Mouse (Mus musculus): ENCODE results near the gene Dpf3. TPM values are rescaled to one million over a fixed set of nuclear protein-coding genes. Genes with fewer than 3 reads are reported as not detected.

Gene Dpf3
- polyA plus RNA-seq, 1 experiment = 3.8 TPM

DNA sequence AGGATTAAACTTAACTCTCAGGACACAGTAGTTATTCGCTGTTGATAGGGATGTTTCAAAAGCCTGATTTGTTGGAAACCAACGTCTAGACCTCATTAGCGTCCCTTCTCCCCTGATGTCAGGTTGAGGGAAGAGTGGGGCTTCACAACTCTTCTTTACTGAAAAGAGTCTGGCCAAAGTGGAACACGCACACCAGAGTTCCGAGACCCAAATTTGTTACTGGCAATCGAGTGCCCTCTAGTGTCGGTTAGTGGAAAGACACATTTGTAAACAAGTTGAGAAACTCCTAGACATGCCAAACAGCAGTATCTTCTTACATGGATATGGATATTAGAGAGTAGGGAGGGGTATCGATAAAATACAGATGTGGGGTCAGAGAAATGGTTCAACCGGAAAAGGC lies 14.7 kb upstream of the Dpf3 start:
- TF ChIP-seq CTCF (IDR thresholded peaks at IDR 0.05; ENCODE audit: extremely low read depth, insufficient read depth, low read length) (peak; percentile 81), POLR2A (IDR thresholded peaks at IDR 0.05; ENCODE audit: extremely low read depth, insufficient read depth, low read length) (no peak)
- Histone ChIP-seq H3K27ac (ENCODE audit: insufficient read depth, low read length) (no peak overlapping the region), H3K4me1 (ENCODE audit: control insufficient read depth, insufficient read depth, low read length) (no peaks in the 10 kb centered on the region), H3K4me3 (ENCODE audit: insufficient read depth, low read length) (no peak overlapping the region)

- no peak overlapping the region for H3K27ac ChIP-seq (ENCODE audit: insufficient read depth, low read length)
- no peaks in the 10 kb centered on the region for H3K4me1 ChIP-seq (ENCODE audit: control insufficient read depth, insufficient read depth, low read length)
- TF ChIP-seq POLR2A (IDR thresholded peaks at IDR 0.05; ENCODE audit: extremely low read depth, insufficient read depth, low read length) = no peak
- TF ChIP-seq CTCF (IDR thresholded peaks at IDR 0.05; ENCODE audit: extremely low read depth, insufficient read depth, low read length) = no peak
- H3K4me3 ChIP-seq (ENCODE audit: insufficient read depth, low read length) = no peak overlapping the region
Measured at GRCm38 (mm10) chr12:83499256-83499655, 11.7 kb upstream of the Dpf3 start.

DNA sequence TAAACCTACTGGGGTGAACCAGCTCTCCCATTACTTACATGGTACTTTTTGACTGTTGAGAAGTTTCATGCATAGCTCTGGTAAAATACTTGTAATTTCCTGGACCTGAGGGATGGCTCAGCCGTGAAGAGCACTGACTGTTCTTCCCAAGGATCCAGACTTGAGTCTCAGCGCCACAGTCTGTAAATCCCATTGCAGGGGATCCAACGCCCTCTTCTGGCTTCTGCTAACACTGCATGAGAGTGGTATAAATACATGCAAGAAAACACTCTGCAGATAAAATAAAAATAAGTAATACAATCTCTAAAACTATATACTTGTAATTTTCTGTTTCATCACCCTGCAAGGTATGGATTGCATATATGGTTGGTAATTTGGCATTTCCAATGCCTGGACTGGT lies 10.4 kb upstream of the Dpf3 start:
- H3K4me1 ChIP-seq (ENCODE audit: control insufficient read depth, insufficient read depth, low read length) = no peaks in the 10 kb centered on the region
- H3K4me3 ChIP-seq (ENCODE audit: insufficient read depth, low read length) = no peak overlapping the region
- TF ChIP-seq CTCF (IDR thresholded peaks at IDR 0.05; ENCODE audit: extremely low read depth, insufficient read depth, low read length) (no peak), POLR2A (IDR thresholded peaks at IDR 0.05; ENCODE audit: extremely low read depth, insufficient read depth, low read length) (no peak)
- H3K27ac ChIP-seq (ENCODE audit: insufficient read depth, low read length) = no peak overlapping the region

DNA sequence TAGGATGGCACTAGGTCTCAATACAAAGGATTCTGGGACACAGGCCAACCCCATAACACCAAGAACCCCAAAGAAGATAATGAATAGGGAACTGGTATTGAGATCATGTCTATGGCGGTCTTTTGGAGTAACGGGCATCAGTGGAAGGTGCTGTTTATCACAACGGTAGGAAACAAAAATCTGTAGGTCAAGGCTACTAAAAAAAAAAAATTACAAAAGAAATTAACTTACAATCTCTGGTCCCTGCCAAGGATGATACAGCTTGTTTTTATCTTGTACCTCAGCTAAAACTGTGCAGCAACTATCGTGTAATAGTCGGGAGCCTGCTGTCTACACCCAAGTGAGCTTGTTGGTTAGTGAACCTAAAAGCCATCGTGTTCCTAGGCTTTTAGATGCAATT lies 9.2 kb upstream of the Dpf3 start:
- TF ChIP-seq POLR2A (IDR thresholded peaks at IDR 0.05; ENCODE audit: extremely low read depth, insufficient read depth, low read length) = no peak
- no peak for TF ChIP-seq CTCF (IDR thresholded peaks at IDR 0.05; ENCODE audit: extremely low read depth, insufficient read depth, low read length)
- Histone ChIP-seq H3K4me1 (ENCODE audit: control insufficient read depth, insufficient read depth, low read length) (no peaks in the 10 kb centered on the region), H3K27ac (ENCODE audit: insufficient read depth, low read length) (no peak overlapping the region), H3K4me3 (ENCODE audit: insufficient read depth, low read length) (no peak overlapping the region)

DNA sequence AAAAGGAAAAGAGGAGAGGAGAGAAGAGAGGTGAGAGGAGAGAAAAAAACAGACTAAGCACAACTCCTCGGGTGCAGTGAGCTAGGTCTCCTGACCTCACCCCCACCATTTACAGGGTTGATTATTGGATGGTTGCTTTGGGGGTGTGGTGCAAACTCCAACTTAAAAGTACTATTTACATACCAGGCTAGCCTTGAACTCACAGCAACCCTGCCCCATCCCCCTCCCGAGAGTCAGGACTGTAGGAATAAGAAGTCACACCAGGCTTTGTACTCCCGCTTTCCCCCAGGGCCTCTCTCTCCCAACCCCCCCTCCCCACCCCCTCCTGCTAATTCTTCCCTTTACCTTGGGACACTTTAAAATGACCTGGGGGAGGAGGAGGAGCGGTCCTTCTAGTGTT lies 8.8 kb upstream of the Dpf3 start:
- Histone ChIP-seq H3K4me1 (ENCODE audit: control insufficient read depth, insufficient read depth, low read length) (no peaks in the 10 kb centered on the region), H3K27ac (ENCODE audit: insufficient read depth, low read length) (no peak overlapping the region), H3K4me3 (ENCODE audit: insufficient read depth, low read length) (no peak overlapping the region)
- TF ChIP-seq CTCF (IDR thresholded peaks at IDR 0.05; ENCODE audit: extremely low read depth, insufficient read depth, low read length) (no peak), POLR2A (IDR thresholded peaks at IDR 0.05; ENCODE audit: extremely low read depth, insufficient read depth, low read length) (no peak)

DNA sequence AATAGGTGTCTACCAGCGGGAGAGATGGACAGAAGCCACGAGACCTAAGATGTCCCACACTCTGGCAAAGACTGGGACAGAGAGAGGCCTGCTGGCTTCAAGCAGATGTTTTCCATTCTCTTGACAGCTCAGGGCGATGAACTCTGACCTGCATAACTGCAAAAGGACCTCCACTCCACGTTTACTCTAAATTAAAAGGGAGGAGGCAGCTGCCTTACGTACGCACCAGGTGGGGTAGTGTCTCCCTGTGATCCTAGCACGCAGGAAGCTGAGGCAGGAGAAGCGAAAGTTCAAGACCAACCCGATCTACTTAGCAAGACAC lies 8.4 kb upstream of the Dpf3 start:
- H3K4me1 ChIP-seq (ENCODE audit: control insufficient read depth, insufficient read depth, low read length) = no peaks in the 10 kb centered on the region
- TF ChIP-seq CTCF (IDR thresholded peaks at IDR 0.05; ENCODE audit: extremely low read depth, insufficient read depth, low read length) (no peak), POLR2A (IDR thresholded peaks at IDR 0.05; ENCODE audit: extremely low read depth, insufficient read depth, low read length) (no peak)
- H3K27ac ChIP-seq (ENCODE audit: insufficient read depth, low read length) = no peak overlapping the region
- no peak overlapping the region for H3K4me3 ChIP-seq (ENCODE audit: insufficient read depth, low read length)

DNA sequence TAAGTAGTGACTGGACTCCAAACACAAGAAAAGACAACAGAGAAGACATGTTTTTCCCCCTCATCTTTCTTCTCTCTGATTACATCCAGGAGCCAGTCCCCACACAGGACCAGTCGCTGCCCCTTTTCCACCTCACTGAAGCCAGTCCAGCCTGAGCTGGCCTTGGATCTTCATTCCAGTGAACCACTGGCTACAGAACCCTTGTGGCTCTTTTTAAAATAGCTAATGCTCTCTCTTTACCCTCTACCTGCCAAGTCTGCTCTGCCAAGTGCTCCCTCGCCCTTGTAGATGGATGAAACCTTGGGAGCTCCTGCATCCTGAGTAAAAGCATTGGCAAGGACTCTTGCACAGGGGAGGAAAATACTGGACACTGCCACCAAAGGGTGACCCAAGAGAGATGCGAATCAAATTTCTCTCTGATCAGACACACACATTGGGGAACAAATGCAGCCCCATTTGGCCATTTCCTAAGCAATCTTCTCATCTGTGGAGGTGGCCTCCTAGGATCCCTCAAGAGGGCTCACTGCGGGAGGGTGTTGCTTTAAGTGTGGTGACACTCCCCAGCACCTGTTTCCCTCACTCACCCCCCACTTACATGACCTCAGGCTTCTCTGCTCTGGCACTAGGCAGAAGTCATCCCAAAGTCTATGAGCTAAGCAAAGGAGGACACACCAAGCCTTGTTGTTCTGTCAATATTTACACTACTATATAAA lies 7.9 kb upstream of the Dpf3 start:
- Histone ChIP-seq H3K27ac (ENCODE audit: insufficient read depth, low read length) (no peak overlapping the region), H3K4me3 (ENCODE audit: insufficient read depth, low read length) (no peak overlapping the region), H3K4me1 (ENCODE audit: control insufficient read depth, insufficient read depth, low read length) (no peaks in the 10 kb centered on the region)
- TF ChIP-seq CTCF (IDR thresholded peaks at IDR 0.05; ENCODE audit: extremely low read depth, insufficient read depth, low read length) (no peak), POLR2A (IDR thresholded peaks at IDR 0.05; ENCODE audit: extremely low read depth, insufficient read depth, low read length) (no peak)

- Histone ChIP-seq H3K4me1 (ENCODE audit: control insufficient read depth, insufficient read depth, low read length) (no peaks in the 10 kb centered on the region), H3K27ac (ENCODE audit: insufficient read depth, low read length) (no peak overlapping the region), H3K4me3 (ENCODE audit: insufficient read depth, low read length) (no peak overlapping the region)
- TF ChIP-seq CTCF (IDR thresholded peaks at IDR 0.05; ENCODE audit: extremely low read depth, insufficient read depth, low read length) = no peak
- no peak for TF ChIP-seq POLR2A (IDR thresholded peaks at IDR 0.05; ENCODE audit: extremely low read depth, insufficient read depth, low read length)
Measured at GRCm38 (mm10) chr12:83494196-83494595, 6.7 kb upstream of the Dpf3 start.

- H3K27ac ChIP-seq (ENCODE audit: insufficient read depth, low read length) = no peak overlapping the region
- TF ChIP-seq POLR2A (IDR thresholded peaks at IDR 0.05; ENCODE audit: extremely low read depth, insufficient read depth, low read length) = no peak
- no peak for TF ChIP-seq CTCF (IDR thresholded peaks at IDR 0.05; ENCODE audit: extremely low read depth, insufficient read depth, low read length)
- peaks cover 1% of the 10 kb centered on the region; the same call in 1 of the 2 replicates for H3K4me1 ChIP-seq (ENCODE audit: control insufficient read depth, insufficient read depth, low read length)
- no peak overlapping the region for H3K4me3 ChIP-seq (ENCODE audit: insufficient read depth, low read length)
Measured at GRCm38 (mm10) chr12:83492808-83493207, 5.3 kb upstream of the Dpf3 start.

GRCm38 (mm10) chr12:83491609-83492008 lies 4.1 kb upstream of the Dpf3 start:
- TF ChIP-seq CTCF (IDR thresholded peaks at IDR 0.05; ENCODE audit: extremely low read depth, insufficient read depth, low read length) (peak; percentile 7; the same call in 1 of the 2 replicates), POLR2A (IDR thresholded peaks at IDR 0.05; ENCODE audit: extremely low read depth, insufficient read depth, low read length) (no peak)
- Histone ChIP-seq H3K4me1 (ENCODE audit: control insufficient read depth, insufficient read depth, low read length) (peaks cover 1% of the 10 kb centered on the region; the same call in 1 of the 2 replicates), H3K27ac (ENCODE audit: insufficient read depth, low read length) (no peak overlapping the region), H3K4me3 (ENCODE audit: insufficient read depth, low read length) (no peak overlapping the region)
